Mouse (Mus musculus) CD4-positive helper T cell, adult 2 months (primary cell): Measurements from ENCODE around the gene Fam47e.
A peak's percentile ranks its signal among the peaks of the same experiment; 100 is the strongest.

Experiments
- DNase-seq: peaks from one replicate; pipeline ENCODE4 v3.0.0-alpha.2; 2012; ENCODE audit warnings: low read depth, missing footprints, low spot score

Gene Fam47e

GRCm38 (mm10) chr5:92602691-92603690 lies 48.1 kb downstream of the Fam47e start, which contains the start of gene Stbd1:
Gene Stbd1, plus strand, starts transcription at chr5:92603041.
- peak; percentile 61 for DNase-seq

- DNase-seq = no peak
Observed at GRCm38 (mm10) chr5:92604452-92605247, 49.8 kb downstream of the Fam47e start.

GRCm38 (mm10) chr5:92607492-92608229 lies 52.8 kb downstream of the Fam47e start:
- no peak for DNase-seq

- no peak for DNase-seq
Observed at GRCm38 (mm10) chr5:92612756-92613155, 57.9 kb downstream of the Fam47e start.

- DNase-seq = no peak
Observed at GRCm38 (mm10) chr5:92621883-92622282, 67.0 kb downstream of the Fam47e start.

- no peak for DNase-seq
Observed at GRCm38 (mm10) chr5:92627896-92628295, 73.0 kb downstream of the Fam47e start.

GRCm38 (mm10) chr5:92633526-92633925 lies 78.7 kb downstream of the Fam47e start:
- DNase-seq = no peak

GRCm38 (mm10) chr5:92634916-92635315 lies 80.0 kb downstream of the Fam47e start:
- no peak for DNase-seq

- DNase-seq = no peak
Observed at GRCm38 (mm10) chr5:92635891-92636290, 81.0 kb downstream of the Fam47e start.

- DNase-seq = no peak
Observed at GRCm38 (mm10) chr5:92640861-92641260, 86.0 kb downstream of the Fam47e start.
